Mouse (Mus musculus) MEL (cell line): Measurements from ENCODE around the gene Lmbrd1. TPM values are rescaled to one million over a fixed set of nuclear protein-coding genes. Genes with fewer than 3 reads are reported as not detected.

Experiments used
- DNase-seq: peaks from one replicate; pipeline ENCODE4 v3.0.0; 2011; ENCODE audit warnings: low read depth, low spot score
- H3K27ac ChIP-seq: 2 replicates; pipeline ENCODE4 v1.5.1; 2012; ENCODE audit warnings: low read depth, mild to moderate bottlenecking, control low read depth, low read length, moderate library complexity; ENCODE audit not compliant: control insufficient read depth
- H3K27me3 ChIP-seq, 2 experiments: fragments of 150-350 bp in 1 of 2; sonication (generic) in 1 of 2; 2 replicates each; pipeline ENCODE4 v1.6.1; 2012; ENCODE audit warnings: low read length in 2 of 2, mild to moderate bottlenecking in 2 of 2, improper control_type of control experiment in 1 of 2, moderate library complexity in 1 of 2; ENCODE audit not compliant: insufficient read depth in 2 of 2, control insufficient read depth in 1 of 2
- H3K36me3 ChIP-seq, 2 experiments: 2 replicates each; pipeline ENCODE4 v1.6.1; 2012 to 2014; ENCODE audit warnings: low read length in 2 of 2, improper control_type of control experiment in 1 of 2, inconsistent platforms in 1 of 2, mild to moderate bottlenecking in 1 of 2; ENCODE audit not compliant: insufficient read depth in 2 of 2, control insufficient read depth in 1 of 2
- H3K4me1 ChIP-seq, 2 experiments: fragments of 150-350 bp in 1 of 2; sonication (generic) in 1 of 2; 2 replicates each; pipeline ENCODE4 v1.6.1; 2012; ENCODE audit warnings: low read length in 2 of 2, improper control_type of control experiment in 1 of 2, mild to moderate bottlenecking in 1 of 2; ENCODE audit not compliant: insufficient read depth in 2 of 2, control insufficient read depth in 1 of 2
- H3K4me3 ChIP-seq, 2 experiments: fragments of 150-350 bp in 1 of 2; sonication (generic) in 1 of 2; 2 replicates each; pipeline ENCODE4 v1.5.1; 2012; ENCODE audit warnings: low read depth in 2 of 2, low read length in 2 of 2, mild to moderate bottlenecking in 2 of 2, moderate library complexity in 2 of 2, control low read depth in 1 of 2, improper control_type of control experiment in 1 of 2; ENCODE audit not compliant: control insufficient read depth in 1 of 2, insufficient read depth in 1 of 2
- H3K79me2 ChIP-seq: 2 replicates; pipeline ENCODE4 v1.6.1; 2012; ENCODE audit warnings: mild to moderate bottlenecking, low read length, moderate library complexity; ENCODE audit not compliant: control insufficient read depth, poor library complexity, insufficient read depth
- H3K9ac ChIP-seq: 2 replicates; pipeline ENCODE4 v1.6.1; 2012; ENCODE audit warnings: low read depth, mild to moderate bottlenecking, control low read depth, low read length, moderate library complexity; ENCODE audit not compliant: control insufficient read depth, poor library complexity, severe bottlenecking
- H3K9me3 ChIP-seq: fragments of 150-350 bp; sonication (generic); replicated peaks from 2 replicates; pipeline ENCODE4 v1.6.1; 2012; ENCODE audit warnings: mild to moderate bottlenecking, low read length, improper control_type of control experiment, moderate library complexity; ENCODE audit not compliant: insufficient read depth
- BHLHE40 ChIP-seq: IDR thresholded peaks from 2 replicates; pipeline ENCODE4 v1.6.1; 2012; ENCODE audit warnings: low read depth, mild to moderate bottlenecking, inconsistent platforms, low read length, improper control_type of control experiment, borderline replicate concordance
- CHD1 ChIP-seq: IDR thresholded peaks from 2 replicates; pipeline ENCODE4 v1.6.1; 2012; ENCODE audit warnings: low read depth, mild to moderate bottlenecking, inconsistent platforms, low read length, improper control_type of control experiment
- CHD2 ChIP-seq: IDR thresholded peaks from 2 replicates; pipeline ENCODE4 v1.6.1; 2011; ENCODE audit warnings: low read length, improper control_type of control experiment
- EP300 ChIP-seq, 2 experiments: IDR thresholded peaks; 2 replicates each; pipeline ENCODE4 v1.6.1; 2011; ENCODE audit warnings: improper control_type of control experiment in 2 of 2, low read length in 2 of 2, low read depth in 1 of 2, mild to moderate bottlenecking in 1 of 2
- GABPA ChIP-seq: IDR thresholded peaks from 2 replicates; pipeline ENCODE4 v1.6.1; 2012; ENCODE audit warnings: low read depth, mild to moderate bottlenecking, inconsistent platforms, low read length, improper control_type of control experiment, moderate library complexity
- GATA1 ChIP-seq: IDR thresholded peaks from 2 replicates; pipeline ENCODE4 v1.6.1; 2011; ENCODE audit warnings: low read depth, low read length, improper control_type of control experiment
- HCFC1 ChIP-seq: IDR thresholded peaks from 2 replicates; pipeline ENCODE4 v1.6.1; 2012; ENCODE audit warnings: low read depth, mild to moderate bottlenecking, inconsistent platforms, low read length, improper control_type of control experiment, moderate library complexity
- JUND ChIP-seq: IDR thresholded peaks from 2 replicates; pipeline ENCODE4 v1.6.1; 2011; ENCODE audit warnings: low read depth, mild to moderate bottlenecking, improper control_type of control experiment, low read length
- MAX ChIP-seq: IDR thresholded peaks from 2 replicates; pipeline ENCODE4 v1.6.1; 2011; ENCODE audit warnings: low read length, improper control_type of control experiment
- MEF2A ChIP-seq: IDR thresholded peaks from 2 replicates; pipeline ENCODE4 v1.6.1; 2014; ENCODE audit warnings: low read depth, mild to moderate bottlenecking, inconsistent platforms, low read length, improper control_type of control experiment; ENCODE audit not compliant: poor library complexity, insufficient replicate concordance, severe bottlenecking; ENCODE audit errors: extremely low read depth
- MXI1 ChIP-seq: IDR thresholded peaks from 2 replicates; pipeline ENCODE4 v1.6.1; 2011; ENCODE audit warnings: mild to moderate bottlenecking, low read depth, low read length, improper control_type of control experiment
- MYB ChIP-seq: IDR thresholded peaks from 2 replicates; pipeline ENCODE4 v1.6.1; 2011; ENCODE audit warnings: mild to moderate bottlenecking, low read depth, low read length, improper control_type of control experiment
- NELFE ChIP-seq: IDR thresholded peaks from 2 replicates; pipeline ENCODE4 v1.6.1; 2011; ENCODE audit warnings: low read depth, low read length, improper control_type of control experiment
- NRF1 ChIP-seq: IDR thresholded peaks from 2 replicates; pipeline ENCODE4 v1.6.1; 2014; ENCODE audit warnings: low read depth, mild to moderate bottlenecking, inconsistent platforms, low read length, improper control_type of control experiment, moderate library complexity; ENCODE audit not compliant: poor library complexity, insufficient read depth, severe bottlenecking
- POLR2A ChIP-seq, 2 experiments: IDR thresholded peaks; 2 replicates each; pipeline ENCODE4 v1.6.1; 2011 to 2012; ENCODE audit warnings: low read length in 2 of 2, mild to moderate bottlenecking in 2 of 2, control low read depth in 1 of 2, improper control_type of control experiment in 1 of 2, low read depth in 1 of 2, moderate library complexity in 1 of 2; ENCODE audit not compliant: control insufficient read depth in 1 of 2, insufficient read depth in 1 of 2, poor library complexity in 1 of 2
- POLR2AphosphoS2 ChIP-seq: IDR thresholded peaks from 2 replicates; pipeline ENCODE4 v1.6.1; 2011; ENCODE audit warnings: low read length, improper control_type of control experiment
- POLR2AphosphoS5 ChIP-seq: IDR thresholded peaks from 2 replicates; pipeline ENCODE4 v1.6.1; 2012; ENCODE audit warnings: low read depth, borderline replicate concordance, mild to moderate bottlenecking, inconsistent platforms, low read length, moderate library complexity, mixed read lengths
- SIN3A ChIP-seq: IDR thresholded peaks from 2 replicates; pipeline ENCODE4 v1.6.1; 2012; ENCODE audit warnings: low read length, improper control_type of control experiment, inconsistent platforms
- TAL1 ChIP-seq: IDR thresholded peaks from 2 replicates; pipeline ENCODE4 v1.6.1; 2012; ENCODE audit warnings: mild to moderate bottlenecking, inconsistent platforms, low read length, moderate library complexity, mixed read lengths
- TCF12 ChIP-seq: IDR thresholded peaks from 2 replicates; pipeline ENCODE4 v1.6.1; 2014; ENCODE audit warnings: low read depth, mild to moderate bottlenecking, inconsistent platforms, low read length, improper control_type of control experiment, moderate library complexity
- ZC3H11A ChIP-seq: IDR thresholded peaks from 2 replicates; pipeline ENCODE4 v1.6.1; 2012; ENCODE audit warnings: low read depth, mild to moderate bottlenecking, inconsistent platforms, low read length, improper control_type of control experiment
- ZKSCAN1 ChIP-seq: IDR thresholded peaks from 2 replicates; pipeline ENCODE4 v1.6.1; 2012; ENCODE audit warnings: low read depth, mild to moderate bottlenecking, inconsistent platforms, low read length, improper control_type of control experiment, moderate library complexity
- ZMIZ1 ChIP-seq: IDR thresholded peaks from 2 replicates; pipeline ENCODE4 v1.6.1; 2012; ENCODE audit warnings: low read depth, mild to moderate bottlenecking, inconsistent platforms, low read length, improper control_type of control experiment, moderate library complexity
- ZNF384 ChIP-seq: IDR thresholded peaks from 2 replicates; pipeline ENCODE4 v1.6.1; 2012; ENCODE audit warnings: low read depth, mild to moderate bottlenecking, inconsistent platforms, low read length, improper control_type of control experiment
- polyA plus RNA-seq, 2 experiments: library from polyadenylated mRNA; stranded (reverse) in 1 of 2; unstranded in 1 of 2; fragments of >175 nt in 1 of 2; fragments of >200 nt in 1 of 2; gene quantifications; 2 replicates each; pipeline versions ENCODE4 v1.2.1 to v1.2.4; 2012; ENCODE audit warnings: low replicate concordance in 2 of 2, low read depth in 1 of 2; ENCODE audit not compliant: insufficient read length in 2 of 2, insufficient read depth in 1 of 2, missing spikeins in 1 of 2
- total RNA-seq: library from RNA; depleted of rRNA; stranded (reverse); fragments of 300-350 nt; gene quantifications from 2 replicates; pipeline ENCODE4 v1.2.3, GENCODE M21; 2012

Gene Lmbrd1
- total and polyA plus RNA-seq, 3 experiments: 17.3 to 24.0 TPM; not detected in 1

DNA sequence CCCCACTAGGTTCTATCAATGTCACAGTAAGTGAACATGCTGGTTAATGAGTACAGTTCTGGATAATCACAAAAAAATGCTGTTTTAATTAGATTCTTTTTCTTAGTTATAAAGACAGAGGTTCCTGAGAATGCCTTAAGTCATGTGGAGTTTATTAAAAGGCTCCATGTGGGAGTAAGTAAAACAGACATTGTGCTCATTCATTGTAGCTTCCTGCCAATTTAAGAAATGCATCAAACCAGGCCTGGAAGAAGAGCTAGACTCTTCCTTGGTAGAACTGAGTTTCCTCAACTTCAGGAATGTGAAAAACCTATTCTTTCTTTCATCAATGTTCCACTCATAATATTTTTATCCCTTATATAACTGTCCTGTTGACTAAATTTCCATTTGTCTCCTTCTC lies 14.3 kb upstream of the Lmbrd1 start:
- Histone ChIP-seq H3K9ac (no peak overlapping the region), H3K79me2 (no peaks in the 10 kb centered on the region), H3K9me3 (no peaks in the 10 kb centered on the region), H3K36me3 (no peaks in the 10 kb centered on the region), H3K4me3 (no peak overlapping the region), H3K27ac (no peak overlapping the region), H3K4me1 (no peaks in the 10 kb centered on the region), H3K27me3 (no peaks in the 10 kb centered on the region)
- no peak for TF ChIP-seq MXI1
- no peak for TF ChIP-seq NRF1
- TF ChIP-seq EP300 (IDR thresholded peaks at IDR 0.05; ENCODE audit: low read depth in 1 of 2, low read length in 2 of 2): no peak
- no peak for TF ChIP-seq ZMIZ1
- TF ChIP-seq GABPA: no peak
- no peak for TF ChIP-seq JUND
- TF ChIP-seq SIN3A: no peak
- TF ChIP-seq NELFE: no peak
- no peak for TF ChIP-seq ZC3H11A
- no peak for TF ChIP-seq ZNF384
- TF ChIP-seq POLR2A (IDR thresholded peaks at IDR 0.05; ENCODE audit: control insufficient read depth in 1 of 2, insufficient read depth in 1 of 2, low read depth in 1 of 2, low read length in 2 of 2, poor library complexity in 1 of 2): no peak
- TF ChIP-seq CHD2: no peak
- no peak for TF ChIP-seq POLR2AphosphoS5
- TF ChIP-seq ZKSCAN1: no peak
- no peak for TF ChIP-seq MEF2A
- TF ChIP-seq CHD1: no peak
- no peak for TF ChIP-seq BHLHE40
- TF ChIP-seq MAX: no peak
- TF ChIP-seq TAL1: no peak
- DNase-seq: no peak

DNA sequence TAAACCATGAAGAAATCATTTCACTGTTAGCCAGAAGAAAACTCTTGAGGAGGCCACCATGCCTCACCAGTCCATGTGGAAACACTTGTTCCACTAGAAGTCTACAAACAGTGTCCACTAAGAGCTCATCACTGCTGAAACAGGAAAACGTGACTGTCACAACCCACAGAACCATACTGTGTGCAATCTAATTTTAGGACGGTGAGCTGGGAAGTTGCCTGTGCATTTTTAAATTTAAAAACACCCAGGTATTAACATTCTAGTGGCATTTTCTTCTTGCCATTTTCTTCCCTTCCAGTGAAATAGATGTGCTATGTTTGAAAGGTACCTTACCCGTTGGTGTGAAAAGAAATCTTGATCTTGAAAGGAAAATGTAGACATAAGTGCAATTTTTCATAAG lies 5.2 kb upstream of the Lmbrd1 start:
- Histone ChIP-seq H3K9me3 (no peaks in the 10 kb centered on the region), H3K4me3 (no peak overlapping the region), H3K9ac (no peak overlapping the region), H3K36me3 (no peaks in the 10 kb centered on the region), H3K27ac (no peak overlapping the region), H3K79me2 (no peaks in the 10 kb centered on the region), H3K27me3 (no peaks in the 10 kb centered on the region; a peak in 1 of 4 replicates), H3K4me1 (no peaks in the 10 kb centered on the region)
- TF ChIP-seq HCFC1 (no peak), NRF1 (no peak), MXI1 (no peak), GATA1 (no peak), TCF12 (no peak), POLR2AphosphoS2 (no peak), MYB (no peak), ZKSCAN1 (no peak)
- no peak for DNase-seq
